Mouse (Mus musculus): ENCODE measurements at regions not wholly inside any gene's neighbourhood (a gene's known extent, or its start where the extent isn't known, plus 50 kb on each side); places are given as distances from the start of the nearest gene placed in this dataset.

DNA sequence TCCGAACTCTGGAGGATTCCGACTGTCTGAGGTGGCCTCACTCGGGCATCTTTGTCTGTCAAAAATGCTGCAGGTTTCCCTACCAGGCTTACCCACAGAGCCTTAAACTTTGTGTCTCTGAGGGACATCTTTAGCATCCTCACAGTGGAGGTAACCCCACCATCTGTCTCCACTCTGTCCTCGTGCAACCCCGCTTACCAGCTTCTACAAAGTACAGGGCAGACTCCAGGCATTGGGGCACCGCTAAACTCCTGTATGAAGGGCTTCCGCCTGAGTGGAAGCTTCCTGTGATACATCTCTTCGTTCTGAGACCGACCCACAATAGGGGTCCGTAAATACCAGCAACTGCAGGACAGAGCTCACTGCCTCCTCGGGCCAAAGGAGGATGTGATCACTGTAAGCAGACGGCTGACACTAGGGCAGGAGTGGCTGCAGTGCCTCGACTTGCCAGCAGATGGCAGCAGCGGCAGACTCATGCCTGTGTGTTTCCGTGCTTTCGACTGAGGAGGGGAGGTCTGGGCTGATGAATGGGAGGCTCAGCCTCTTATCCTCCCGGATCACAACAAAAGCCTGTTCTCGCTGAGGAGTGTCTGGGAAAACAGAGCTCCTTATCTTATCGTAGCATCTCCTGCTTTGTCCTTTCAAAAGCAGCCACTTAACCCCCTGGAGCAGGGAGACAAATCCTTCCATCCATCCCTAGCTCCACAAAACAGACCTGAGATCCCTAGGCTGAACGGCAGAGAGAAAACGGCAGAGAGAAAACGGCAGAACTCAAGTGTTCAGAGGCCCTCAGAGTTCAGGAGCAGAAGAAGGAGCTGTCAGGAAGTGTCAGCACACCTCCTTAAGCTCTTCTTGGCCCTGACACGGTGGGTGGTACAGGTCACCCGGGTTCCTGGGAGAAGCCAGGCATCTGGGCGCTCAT is 78.1 kb upstream of the Prok2 start:
- H3K4me1 ChIP-seq (ENCODE audit: control insufficient read depth, insufficient read depth, low read length), result peaks cover 11% of the 10 kb centered on the region
- H3K27ac ChIP-seq (ENCODE audit: insufficient read depth, low read depth, low read length), result no peak overlapping the region
- TF ChIP-seq POLR2A (IDR thresholded peaks at IDR 0.05; ENCODE audit: insufficient read depth, low read depth, low read length), result no peak
- peak; percentile 93 for TF ChIP-seq CTCF (IDR thresholded peaks at IDR 0.05; ENCODE audit: insufficient read depth, low read depth, low read length)
- WGBS, result 20% methylated on average over 25 of the region's 25 CpGs
- H3K4me3 ChIP-seq (ENCODE audit: insufficient read depth, low read depth, low read length), result no peak overlapping the region

DNA sequence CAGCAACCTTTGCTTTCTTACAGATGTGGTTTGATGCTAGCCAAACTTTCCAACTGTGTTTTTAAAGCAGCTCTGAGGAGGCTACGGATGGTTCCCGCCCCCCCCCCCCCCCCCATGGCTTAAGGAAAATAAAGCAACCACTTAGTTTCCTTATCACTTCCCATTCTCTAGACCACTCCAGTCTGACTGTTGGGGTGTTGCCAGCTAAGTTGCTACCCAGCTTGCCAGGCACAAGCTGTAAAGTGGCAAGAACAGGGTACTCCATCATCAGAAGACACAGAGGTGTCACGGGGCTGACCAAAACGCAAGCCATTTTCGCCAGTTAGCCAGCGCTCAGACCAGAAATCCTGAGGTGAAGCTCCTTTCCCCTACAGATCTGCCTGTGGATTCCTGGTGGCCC is 74.7 kb upstream of the Prok2 start:
- Histone ChIP-seq H3K4me1 (ENCODE audit: control insufficient read depth, insufficient read depth, low read length) (peaks cover 11% of the 10 kb centered on the region), H3K27ac (ENCODE audit: insufficient read depth, low read depth, low read length) (no peak overlapping the region), H3K4me3 (ENCODE audit: insufficient read depth, low read depth, low read length) (no peak overlapping the region)
- WGBS, result 77% methylated on average over 6 of the region's 6 CpGs
- no peak for TF ChIP-seq CTCF (IDR thresholded peaks at IDR 0.05; ENCODE audit: insufficient read depth, low read depth, low read length)
- no peak for TF ChIP-seq POLR2A (IDR thresholded peaks at IDR 0.05; ENCODE audit: insufficient read depth, low read depth, low read length)

DNA sequence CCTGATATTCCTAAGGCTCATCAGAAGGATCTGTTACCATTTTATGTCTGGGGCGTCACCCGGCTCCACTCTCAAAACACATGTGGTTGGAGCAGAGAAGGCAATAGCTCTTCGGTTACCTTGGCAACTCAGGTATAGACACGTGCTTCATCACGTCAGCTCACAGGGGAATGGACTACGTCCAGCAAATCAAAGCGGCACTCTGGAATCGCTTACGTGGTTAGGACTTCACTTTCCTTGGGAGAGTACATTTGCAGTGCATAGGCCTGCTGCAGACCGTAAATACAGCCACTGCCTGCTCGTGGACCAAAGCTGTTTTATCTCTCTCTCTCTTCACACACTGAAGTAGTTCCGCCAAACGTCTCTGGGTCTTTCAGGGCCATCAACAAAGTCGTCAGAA is 74.1 kb upstream of the Prok2 start:
- no peak overlapping the region for H3K27ac ChIP-seq (ENCODE audit: insufficient read depth, low read depth, low read length)
- H3K4me3 ChIP-seq (ENCODE audit: insufficient read depth, low read depth, low read length), result no peak overlapping the region
- TF ChIP-seq CTCF (IDR thresholded peaks at IDR 0.05; ENCODE audit: insufficient read depth, low read depth, low read length) (no peak), POLR2A (IDR thresholded peaks at IDR 0.05; ENCODE audit: insufficient read depth, low read depth, low read length) (no peak)
- peaks cover 11% of the 10 kb centered on the region for H3K4me1 ChIP-seq (ENCODE audit: control insufficient read depth, insufficient read depth, low read length)
- 81% methylated on average over 14 of the region's 14 CpGs for WGBS

DNA sequence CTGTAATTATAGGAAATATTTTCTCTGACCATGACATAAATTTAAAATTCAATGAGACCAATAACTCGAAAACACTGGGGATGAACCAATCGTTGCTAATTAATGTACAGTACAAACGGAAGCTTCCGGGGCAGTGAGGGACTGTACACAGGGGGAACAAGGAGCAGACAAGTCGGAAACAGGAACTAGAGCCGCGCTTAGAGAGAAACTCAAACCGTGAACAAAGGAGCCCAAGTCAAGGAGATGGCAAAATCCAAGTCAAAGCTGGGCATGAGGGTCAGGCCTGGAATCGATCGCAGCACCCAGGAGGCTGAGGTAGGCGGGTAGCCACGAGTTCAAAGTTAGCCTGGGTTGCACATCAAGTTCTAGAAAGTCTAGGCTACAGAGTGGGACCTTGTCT is 70.2 kb upstream of the Prok2 start:
- H3K4me1 ChIP-seq (ENCODE audit: control insufficient read depth, insufficient read depth, low read length), result no peaks in the 10 kb centered on the region
- TF ChIP-seq POLR2A (IDR thresholded peaks at IDR 0.05; ENCODE audit: insufficient read depth, low read depth, low read length) (no peak), CTCF (IDR thresholded peaks at IDR 0.05; ENCODE audit: insufficient read depth, low read depth, low read length) (no peak)
- 94% methylated on average over 12 of the region's 12 CpGs for WGBS
- no peak overlapping the region for H3K4me3 ChIP-seq (ENCODE audit: insufficient read depth, low read depth, low read length)
- H3K27ac ChIP-seq (ENCODE audit: insufficient read depth, low read depth, low read length), result no peak overlapping the region

DNA sequence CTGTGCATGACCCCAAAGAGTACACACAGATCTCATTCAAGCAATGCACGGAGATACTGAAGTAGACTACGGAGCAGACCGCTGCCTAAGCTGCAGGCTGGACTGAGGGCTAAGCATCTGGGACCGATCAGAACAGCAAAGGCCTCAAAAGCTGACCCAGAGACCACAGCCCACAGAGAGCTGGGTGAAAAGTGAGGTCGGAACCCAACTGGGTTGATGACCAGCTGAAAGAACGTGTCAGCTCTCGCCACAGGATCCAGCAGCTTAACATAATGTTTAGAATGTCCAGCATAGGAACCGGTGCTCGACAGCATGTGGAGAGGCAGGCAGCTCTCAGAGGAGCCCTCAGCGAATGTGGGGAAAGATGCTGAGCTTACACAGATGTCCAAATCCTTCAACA is 67.4 kb upstream of the Prok2 start:
- Histone ChIP-seq H3K27ac (ENCODE audit: insufficient read depth, low read depth, low read length) (no peak overlapping the region), H3K4me1 (ENCODE audit: control insufficient read depth, insufficient read depth, low read length) (no peaks in the 10 kb centered on the region), H3K4me3 (ENCODE audit: insufficient read depth, low read depth, low read length) (no peak overlapping the region)
- WGBS, result 76% methylated on average over 10 of the region's 10 CpGs
- TF ChIP-seq CTCF (IDR thresholded peaks at IDR 0.05; ENCODE audit: insufficient read depth, low read depth, low read length) (no peak), POLR2A (IDR thresholded peaks at IDR 0.05; ENCODE audit: insufficient read depth, low read depth, low read length) (no peak)

DNA sequence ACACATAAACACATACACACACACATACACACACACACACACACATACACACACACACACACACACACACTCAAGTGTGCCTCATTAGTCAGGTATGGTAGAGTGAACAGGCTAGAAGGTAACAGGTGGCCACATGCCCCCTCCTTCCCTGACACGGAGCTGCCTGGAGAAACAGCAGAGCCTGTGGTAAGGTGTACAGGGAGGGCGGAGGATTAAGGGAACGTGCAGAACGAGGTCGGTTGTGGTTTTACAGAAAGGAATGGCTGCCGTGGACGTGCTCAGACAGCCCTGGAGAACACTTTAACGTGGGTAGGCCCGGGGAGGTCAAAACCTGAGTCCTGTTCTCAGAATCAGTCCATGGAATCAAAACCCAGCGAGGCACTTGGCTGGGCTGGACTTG is 66.2 kb upstream of the Prok2 start:
- WGBS, result 81% methylated on average over 10 of the region's 10 CpGs
- no peak overlapping the region for H3K27ac ChIP-seq (ENCODE audit: insufficient read depth, low read depth, low read length)
- H3K4me1 ChIP-seq (ENCODE audit: control insufficient read depth, insufficient read depth, low read length), result no peaks in the 10 kb centered on the region
- TF ChIP-seq POLR2A (IDR thresholded peaks at IDR 0.05; ENCODE audit: insufficient read depth, low read depth, low read length) (no peak), CTCF (IDR thresholded peaks at IDR 0.05; ENCODE audit: insufficient read depth, low read depth, low read length) (no peak)
- H3K4me3 ChIP-seq (ENCODE audit: insufficient read depth, low read depth, low read length), result no peak overlapping the region

DNA sequence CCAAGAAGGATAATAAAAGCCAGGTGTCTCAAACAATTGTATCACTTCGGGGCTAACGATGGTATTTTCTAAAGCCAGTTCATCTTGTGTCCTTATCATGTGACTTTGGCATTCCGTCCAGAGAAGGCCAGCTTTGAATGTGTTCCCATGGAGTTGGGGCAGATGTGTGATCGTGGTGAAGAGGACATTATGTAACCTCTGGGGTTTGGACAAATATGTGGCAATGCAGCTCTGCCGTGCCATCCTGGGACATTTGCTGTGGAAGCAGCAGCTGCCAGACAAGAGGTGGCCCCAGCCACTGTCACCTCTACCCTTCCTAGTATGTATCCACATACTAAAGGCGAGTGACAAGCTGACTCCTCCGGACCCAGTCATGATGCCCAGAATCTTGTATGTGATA is 60.8 kb upstream of the Prok2 start:
- Histone ChIP-seq H3K4me1 (ENCODE audit: control insufficient read depth, insufficient read depth, low read length) (peaks cover 9% of the 10 kb centered on the region), H3K4me3 (ENCODE audit: insufficient read depth, low read depth, low read length) (no peak overlapping the region), H3K27ac (ENCODE audit: insufficient read depth, low read depth, low read length) (no peak overlapping the region)
- no peak for TF ChIP-seq CTCF (IDR thresholded peaks at IDR 0.05; ENCODE audit: insufficient read depth, low read depth, low read length)
- no peak for TF ChIP-seq POLR2A (IDR thresholded peaks at IDR 0.05; ENCODE audit: insufficient read depth, low read depth, low read length)
- WGBS, result 90% methylated on average over 7 of the region's 7 CpGs

DNA sequence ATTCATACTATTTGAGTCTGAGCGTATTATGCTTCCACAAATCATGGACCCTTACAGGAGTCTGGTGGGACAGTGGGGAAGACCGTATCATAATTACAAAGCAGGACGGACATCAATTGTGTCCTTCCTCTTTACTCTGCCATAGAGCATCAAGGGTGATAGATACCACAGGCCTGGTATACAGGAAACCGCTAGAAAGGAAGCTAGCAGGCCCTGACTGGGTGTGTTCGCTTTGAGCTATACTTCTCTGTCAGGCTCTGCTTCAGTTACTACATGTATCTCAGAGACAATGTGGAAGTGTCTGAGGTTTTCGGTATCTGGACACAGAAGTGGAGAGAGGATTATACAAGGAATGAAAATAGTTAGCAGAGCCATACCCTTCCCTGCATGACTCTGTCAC is 59.0 kb upstream of the Prok2 start:
- H3K4me1 ChIP-seq (ENCODE audit: control insufficient read depth, insufficient read depth, low read length), result peaks cover 9% of the 10 kb centered on the region
- TF ChIP-seq POLR2A (IDR thresholded peaks at IDR 0.05; ENCODE audit: insufficient read depth, low read depth, low read length), result no peak
- no peak for TF ChIP-seq CTCF (IDR thresholded peaks at IDR 0.05; ENCODE audit: insufficient read depth, low read depth, low read length)
- WGBS, result 94% methylated on average over 6 of the region's 6 CpGs
- no peak overlapping the region for H3K4me3 ChIP-seq (ENCODE audit: insufficient read depth, low read depth, low read length)
- H3K27ac ChIP-seq (ENCODE audit: insufficient read depth, low read depth, low read length), result no peak overlapping the region

DNA sequence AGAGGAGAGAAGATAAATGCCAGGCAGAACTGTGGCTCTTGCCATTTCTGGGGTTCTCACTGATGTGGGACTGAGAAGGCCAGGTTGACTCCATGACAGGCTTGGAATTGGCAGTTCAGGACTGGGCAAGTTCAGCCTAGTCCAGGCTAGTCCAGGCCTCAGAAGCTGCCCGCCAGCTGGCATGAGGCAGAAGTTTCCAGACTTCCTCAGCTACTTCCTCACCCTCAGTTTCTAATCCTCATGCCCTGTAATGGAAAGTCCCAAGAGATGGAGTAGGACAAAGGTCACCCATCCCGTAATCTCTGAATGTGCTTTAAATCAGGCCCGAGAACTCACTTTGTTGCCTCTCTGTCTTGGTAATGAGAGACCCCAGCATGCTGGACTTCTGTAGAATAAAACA is 58.6 kb upstream of the Prok2 start:
- Histone ChIP-seq H3K4me1 (ENCODE audit: control insufficient read depth, insufficient read depth, low read length) (peaks cover 9% of the 10 kb centered on the region), H3K4me3 (ENCODE audit: insufficient read depth, low read depth, low read length) (no peak overlapping the region), H3K27ac (ENCODE audit: insufficient read depth, low read depth, low read length) (no peak overlapping the region)
- no peak for TF ChIP-seq POLR2A (IDR thresholded peaks at IDR 0.05; ENCODE audit: insufficient read depth, low read depth, low read length)
- TF ChIP-seq CTCF (IDR thresholded peaks at IDR 0.05; ENCODE audit: insufficient read depth, low read depth, low read length), result no peak
- WGBS, result 88% methylated on average over 3 of the region's 3 CpGs

All from olfactory bulb, adult 2 months (tissue).